Mouse (Mus musculus) limb, embryonic 10.5 days (tissue): ENCODE measurements around the gene Pou3f4. TPM values are rescaled to one million over a fixed set of nuclear protein-coding genes. Genes with fewer than 3 reads are reported as not detected.
"Not testable (repeated sequence)": the region's sequence is repeated elsewhere in the genome, so short reads cannot be mapped to it uniquely, and the experiment has no call there.

ENCODE experiments used
- DNase-seq: peaks from one replicate; pipeline ENCODE4 v3.0.0-alpha.2; 2017; ENCODE audit warnings: low spot score
- H3K27ac ChIP-seq: fragments of 300-500 bp; sonication (generic); 2 replicates; pipeline ENCODE4 v1.5.1; 2016; ENCODE audit warnings: mild to moderate bottlenecking
- H3K27me3 ChIP-seq: fragments of 300-500 bp; sonication (generic); 2 replicates; pipeline ENCODE4 v1.6.1; 2016; ENCODE audit warnings: low read depth, mild to moderate bottlenecking; ENCODE audit not compliant: poor library complexity, severe bottlenecking
- H3K36me3 ChIP-seq: fragments of 300-500 bp; sonication (generic); 2 replicates; pipeline ENCODE4 v1.6.1; 2016; ENCODE audit warnings: mild to moderate bottlenecking, moderate library complexity
- H3K4me1 ChIP-seq: fragments of 300-500 bp; sonication (generic); 2 replicates; pipeline ENCODE4 v1.6.1; 2016
- H3K4me3 ChIP-seq: fragments of 300-500 bp; sonication (generic); 2 replicates; pipeline ENCODE4 v1.5.1; 2016; ENCODE audit warnings: mild to moderate bottlenecking, moderate library complexity
- H3K9me3 ChIP-seq: fragments of 300-500 bp; sonication (generic); replicated peaks from 2 replicates; pipeline ENCODE4 v1.6.1; 2016; ENCODE audit warnings: mild to moderate bottlenecking
- WGBS: fragments of 180-500 bp; shearing (Covaris S2); methylation state at CpG from one replicate; pipeline ENCODE4 v1.1.7; 2016; 5-methylcytosine and 5-hydroxymethylcytosine counted together
- polyA plus RNA-seq: library from polyadenylated mRNA; unstranded; fragments of >200 nt; fragmentation: Nextera tagmentation; extraction: Ambion mirVana; gene quantifications from 2 replicates; pipeline ENCODE4 v1.2.1, GENCODE M21; 2016

Gene Pou3f4
- polyA plus RNA-seq: 0.14 and 0.21 TPM in 2 replicates

DNA sequence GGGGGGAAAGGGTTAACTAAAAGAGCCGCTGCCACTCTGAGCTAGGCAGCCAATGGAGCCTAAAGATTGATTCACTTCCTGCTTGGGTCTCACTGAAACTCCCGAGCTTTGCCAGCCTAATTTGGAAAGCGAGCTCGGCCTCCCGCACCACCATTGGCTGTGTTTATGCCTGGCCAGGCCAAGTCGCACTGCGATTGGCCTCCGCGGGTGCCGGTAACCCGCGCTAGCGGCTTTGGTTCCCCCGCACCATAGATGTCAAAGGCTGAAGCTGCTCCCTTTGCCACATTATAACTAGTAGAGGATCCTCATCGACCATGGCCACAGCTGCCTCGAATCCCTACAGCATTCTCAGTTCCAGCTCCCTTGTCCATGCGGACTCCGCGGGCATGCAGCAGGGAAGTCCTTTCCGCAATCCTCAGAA lies at the start of gene Pou3f4:
Gene Pou3f4, plus strand, starts transcription at position 130 of the 421 bp plus-strand sequence.
- H3K27ac ChIP-seq: no peak within 1 kb of the TSS
- H3K36me3 ChIP-seq: no peaks in the 10 kb centered on the region
- peak; percentile 65 for DNase-seq
- peak within 1 kb of the TSS; percentile 52 for H3K4me3 ChIP-seq
- H3K27me3 ChIP-seq: peaks cover 66% of the 10 kb centered on the region
- H3K9me3 ChIP-seq: no peaks in the 10 kb centered on the region
- H3K4me1 ChIP-seq: no peaks in the 10 kb centered on the region; the same call in 1 of the 2 replicates
- 14% methylated on average over 20 of the region's 20 CpGs for WGBS

DNA sequence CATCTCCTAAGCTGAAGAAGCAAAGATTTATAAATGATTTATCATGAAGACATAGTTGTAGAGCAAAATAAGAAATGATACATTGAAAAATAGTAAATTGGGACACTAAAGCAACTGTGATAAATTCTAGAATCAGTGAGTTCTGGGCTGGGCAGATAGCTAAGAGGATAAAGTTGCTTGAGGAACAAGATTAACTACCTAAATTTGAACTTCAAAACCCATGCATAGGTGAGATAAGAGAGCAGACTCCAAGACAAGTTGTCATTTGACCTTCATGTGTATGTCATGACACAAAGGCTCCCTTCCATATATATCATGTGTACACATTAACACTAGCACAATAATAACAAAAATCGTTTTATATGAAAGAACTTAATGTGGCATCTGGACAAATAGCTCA lies 48.1 kb upstream of the Pou3f4 start:
- Histone ChIP-seq H3K4me3 (no peak overlapping the region), H3K4me1 (no peaks in the 10 kb centered on the region), H3K36me3 (no peaks in the 10 kb centered on the region), H3K9me3 (no peaks in the 10 kb centered on the region), H3K27ac (no peak overlapping the region), H3K27me3 (no peaks in the 10 kb centered on the region)
- no peak for DNase-seq
- 79% methylated on average over 1 of the region's 1 CpGs for WGBS

DNA sequence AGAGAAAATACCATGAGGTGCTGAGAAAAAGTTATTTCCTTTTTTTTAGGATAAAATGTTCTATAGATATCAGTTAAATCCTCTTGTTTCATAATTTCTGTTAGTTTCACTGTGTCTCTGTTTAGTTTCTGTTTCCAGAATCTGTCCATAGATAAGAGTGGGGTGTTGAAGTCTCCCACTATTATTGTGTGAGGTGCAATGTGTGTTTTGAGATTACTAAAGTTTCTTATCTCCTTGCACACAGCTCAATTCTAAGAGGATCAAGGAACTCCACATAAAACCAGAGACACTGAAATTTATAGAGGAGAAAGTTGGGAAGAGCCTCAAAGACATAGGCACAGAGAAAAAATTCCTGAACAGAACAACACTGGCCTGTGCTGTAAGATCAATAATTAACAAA lies 39.3 kb upstream of the Pou3f4 start:
- H3K4me1 ChIP-seq, H3K27ac ChIP-seq, H3K36me3 ChIP-seq, H3K9me3 ChIP-seq, H3K4me3 ChIP-seq, H3K27me3 ChIP-seq, DNase-seq: not testable (repeated sequence)

DNA sequence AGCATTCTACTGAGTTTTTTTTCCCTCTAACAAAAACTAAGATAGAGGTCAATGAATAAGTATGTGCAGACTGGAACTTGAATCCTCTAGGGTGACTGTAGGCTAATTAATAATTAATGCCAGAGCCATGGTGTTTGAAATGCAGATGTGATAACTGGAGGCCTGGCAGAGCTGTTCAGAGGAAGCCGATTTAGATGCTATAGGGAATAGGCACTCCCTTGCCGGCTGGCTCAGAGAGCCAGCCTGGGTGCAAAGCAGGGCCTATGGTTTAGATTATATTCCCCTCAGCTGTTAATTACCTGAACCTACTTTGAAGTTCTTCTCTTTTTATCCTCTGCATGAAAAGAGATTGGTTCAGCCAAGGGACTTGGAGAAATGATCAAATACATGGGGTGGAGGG lies 11.6 kb upstream of the Pou3f4 start:
- Histone ChIP-seq H3K27me3 (no peaks in the 10 kb centered on the region), H3K9me3 (no peaks in the 10 kb centered on the region), H3K4me3 (no peak overlapping the region), H3K4me1 (no peaks in the 10 kb centered on the region), H3K36me3 (no peaks in the 10 kb centered on the region), H3K27ac (no peak overlapping the region)
- DNase-seq: no peak
- WGBS: 35% methylated on average over 2 of the region's 2 CpGs

DNA sequence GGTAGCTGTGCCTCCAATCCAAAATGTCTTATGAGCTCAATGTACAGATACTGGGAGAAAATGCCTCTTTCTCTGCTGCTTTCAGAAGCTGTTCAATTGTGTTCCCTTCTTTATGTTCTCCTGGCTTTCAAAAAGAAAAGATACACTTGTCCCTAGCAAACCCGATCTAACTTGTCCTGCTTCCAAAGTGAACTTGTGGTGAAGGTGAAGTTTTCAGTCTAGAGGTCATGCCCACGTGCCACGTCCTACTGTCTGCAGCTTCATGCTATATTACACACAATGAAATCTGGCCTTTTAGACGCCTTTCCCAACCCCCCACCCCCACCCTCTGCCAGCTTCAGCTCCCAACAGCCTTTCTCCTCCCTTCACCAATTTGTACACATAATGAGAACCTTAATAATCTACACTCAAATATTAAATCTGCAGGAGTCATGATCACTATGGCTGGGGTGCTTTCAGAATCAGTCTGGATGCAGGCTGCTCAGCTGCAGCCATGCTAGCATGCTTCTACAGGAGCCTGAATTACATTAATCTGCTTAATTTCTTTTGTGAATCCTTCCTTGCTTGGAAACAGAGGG lies 4.0 kb upstream of the Pou3f4 start:
- Histone ChIP-seq H3K36me3 (no peaks in the 10 kb centered on the region), H3K4me1 (no peaks in the 10 kb centered on the region), H3K27ac (no peak overlapping the region), H3K9me3 (no peaks in the 10 kb centered on the region), H3K27me3 (peaks cover 27% of the 10 kb centered on the region), H3K4me3 (no peak overlapping the region)
- no peak for DNase-seq
- 59% methylated on average over 4 of the region's 4 CpGs for WGBS

DNA sequence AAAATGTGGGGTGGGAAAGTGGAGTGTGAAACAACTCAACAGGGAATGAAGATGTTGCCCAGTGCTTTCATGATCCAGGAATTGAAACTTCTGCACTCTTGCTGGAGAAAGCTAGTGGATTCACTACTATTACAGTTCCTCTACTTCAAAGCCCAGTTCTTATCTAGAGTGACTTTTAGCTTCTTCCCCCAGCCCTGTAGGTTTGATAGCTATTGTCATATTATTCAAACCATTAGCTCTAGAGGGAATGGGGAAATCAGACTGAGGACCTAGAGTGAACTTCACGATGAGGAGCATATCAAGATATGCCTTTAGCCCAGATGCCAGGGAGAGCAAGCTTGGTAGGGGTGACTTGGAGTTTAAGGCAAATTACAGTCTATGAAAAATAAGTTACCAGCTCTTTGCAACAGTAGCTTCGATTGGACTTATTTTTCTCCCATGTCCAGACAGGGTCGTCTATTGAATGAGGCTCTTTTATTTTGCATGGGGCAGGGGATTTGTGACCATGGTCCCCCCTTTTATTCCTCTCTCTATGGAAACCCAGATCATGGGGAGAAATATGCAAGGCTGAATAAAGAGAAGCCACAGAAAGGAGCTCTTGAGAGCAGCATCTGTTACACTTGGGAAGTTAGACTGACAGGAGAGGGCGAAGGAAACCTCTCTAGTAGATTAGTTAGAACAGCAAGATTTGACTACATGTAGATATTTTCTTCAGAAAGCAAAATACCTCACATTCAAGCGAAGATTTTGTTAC lies 3.1 kb upstream of the Pou3f4 start:
- DNase-seq: no peak
- Histone ChIP-seq H3K27ac (no peak overlapping the region), H3K4me1 (no peaks in the 10 kb centered on the region), H3K36me3 (no peaks in the 10 kb centered on the region), H3K27me3 (peaks cover 35% of the 10 kb centered on the region), H3K9me3 (no peaks in the 10 kb centered on the region), H3K4me3 (no peak overlapping the region)
- 75% methylated on average over 5 of the region's 5 CpGs for WGBS

DNA sequence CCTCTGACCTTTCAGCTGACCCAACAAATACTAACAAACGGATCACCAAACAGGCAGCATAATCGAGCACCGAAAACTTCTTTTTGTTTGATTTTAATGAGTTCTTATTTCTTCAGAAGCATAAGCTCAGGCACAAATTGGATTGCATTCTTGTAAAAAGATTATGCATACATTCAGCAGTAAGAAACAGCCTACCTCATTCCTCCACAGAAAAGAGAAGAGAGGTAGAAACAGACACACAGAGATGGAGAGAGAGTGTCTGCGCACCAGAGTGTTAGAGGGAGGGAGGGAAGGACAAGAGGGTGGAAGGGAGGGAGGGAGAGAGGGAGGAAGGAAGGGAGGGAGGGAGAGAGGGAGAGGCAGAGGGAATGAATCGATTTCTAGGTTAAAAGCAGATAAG lies 2.0 kb upstream of the Pou3f4 start:
- H3K9me3 ChIP-seq: no peaks in the 10 kb centered on the region
- no peak for DNase-seq
- H3K27ac ChIP-seq: no peak overlapping the region
- no peak overlapping the region for H3K4me3 ChIP-seq
- H3K27me3 ChIP-seq: peaks cover 47% of the 10 kb centered on the region
- no peaks in the 10 kb centered on the region; the same call in 1 of the 2 replicates for H3K4me1 ChIP-seq
- 18% methylated on average over 5 of the region's 5 CpGs for WGBS
- H3K36me3 ChIP-seq: no peaks in the 10 kb centered on the region

DNA sequence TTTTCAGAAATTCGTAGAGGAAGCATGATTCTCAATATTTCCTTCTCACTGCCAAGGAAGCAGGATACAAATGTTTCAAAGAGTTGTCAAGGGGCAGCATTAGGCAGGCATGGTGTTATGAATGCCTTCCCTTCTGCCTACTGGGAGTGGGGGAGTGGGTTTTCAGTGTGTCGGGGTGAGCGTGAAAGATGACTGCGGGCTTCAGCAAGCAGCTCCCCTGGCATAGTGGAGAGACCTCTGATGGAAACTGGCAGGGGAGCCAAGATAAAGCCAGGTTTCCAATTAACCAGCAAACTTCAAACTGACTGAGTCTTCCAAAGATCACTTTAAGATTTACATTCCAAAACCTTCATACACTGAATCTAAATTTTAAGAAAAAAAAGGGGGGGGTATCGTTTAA lies 679 bp upstream of the Pou3f4 start:
- WGBS: 28% methylated on average over 5 of the region's 5 CpGs
- DNase-seq: no peak
- Histone ChIP-seq H3K4me1 (no peaks in the 10 kb centered on the region; the same call in 1 of the 2 replicates), H3K27me3 (peaks cover 59% of the 10 kb centered on the region), H3K27ac (no peak overlapping the region), H3K36me3 (no peaks in the 10 kb centered on the region), H3K4me3 (no peak overlapping the region), H3K9me3 (no peaks in the 10 kb centered on the region)

DNA sequence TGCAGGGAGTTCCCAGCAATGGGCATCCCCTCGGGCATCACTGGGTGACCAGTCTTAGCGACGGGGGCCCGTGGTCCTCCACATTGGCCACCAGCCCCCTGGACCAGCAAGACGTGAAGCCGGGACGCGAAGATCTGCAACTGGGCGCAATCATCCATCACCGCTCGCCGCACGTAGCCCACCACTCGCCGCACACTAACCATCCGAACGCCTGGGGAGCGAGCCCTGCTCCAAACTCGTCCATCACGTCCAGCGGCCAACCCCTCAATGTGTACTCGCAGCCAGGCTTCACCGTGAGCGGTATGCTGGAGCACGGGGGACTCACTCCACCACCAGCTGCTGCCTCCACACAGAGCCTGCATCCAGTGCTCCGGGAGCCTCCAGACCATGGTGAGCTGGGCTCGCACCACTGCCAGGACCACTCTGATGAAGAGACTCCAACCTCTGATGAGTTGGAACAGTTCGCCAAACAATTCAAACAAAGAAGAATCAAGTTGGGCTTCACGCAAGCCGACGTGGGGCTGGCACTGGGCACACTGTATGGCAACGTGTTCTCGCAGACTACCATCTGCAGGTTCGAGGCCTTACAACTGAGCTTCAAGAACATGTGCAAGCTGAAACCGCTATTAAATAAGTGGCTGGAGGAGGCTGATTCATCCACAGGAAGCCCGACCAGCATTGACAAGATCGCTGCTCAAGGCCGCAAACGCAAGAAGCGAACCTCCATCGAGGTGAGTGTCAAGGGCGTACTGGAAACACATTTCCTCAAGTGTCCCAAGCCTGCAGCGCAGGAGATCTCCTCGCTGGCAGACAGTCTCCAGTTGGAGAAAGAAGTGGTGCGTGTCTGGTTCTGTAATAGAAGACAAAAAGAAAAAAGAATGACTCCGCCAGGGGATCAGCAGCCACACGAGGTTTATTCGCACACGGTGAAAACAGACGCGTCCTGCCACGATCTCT lies 790 bp downstream of the Pou3f4 start:
- H3K27me3 ChIP-seq: peaks cover 66% of the 10 kb centered on the region
- no peaks in the 10 kb centered on the region for H3K36me3 ChIP-seq
- H3K4me3 ChIP-seq: peak overlapping the region; percentile 52
- no peak overlapping the region for H3K27ac ChIP-seq
- no peaks in the 10 kb centered on the region; the same call in 1 of the 2 replicates for H3K4me1 ChIP-seq
- peak; percentile 50 for DNase-seq
- 12% methylated on average over 52 of the region's 52 CpGs for WGBS
- H3K9me3 ChIP-seq: no peaks in the 10 kb centered on the region

DNA sequence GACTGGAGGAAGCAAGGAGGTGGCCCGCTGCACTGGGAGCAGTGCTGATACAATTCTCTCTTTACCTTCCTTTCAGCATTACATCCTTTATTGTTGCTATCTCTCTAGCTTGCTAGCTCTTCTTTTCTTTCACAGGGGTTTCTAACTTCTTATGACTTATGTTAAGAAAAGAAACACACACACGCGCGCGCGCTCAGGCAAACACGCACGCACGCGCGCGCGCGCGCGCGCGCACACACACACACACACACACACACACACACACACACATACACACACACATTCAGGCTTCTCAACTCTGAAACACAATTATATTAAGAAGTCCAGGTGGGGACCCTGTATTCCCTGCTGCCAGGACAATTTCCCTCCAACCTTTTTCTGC lies 1.5 kb downstream of the Pou3f4 start:
- 22% methylated on average over 17 of the region's 18 CpGs for whole genome bisulfite sequencing
- Histone ChIP-seq H3K4me1 (no peaks in the 10 kb centered on the region; the same call in 1 of the 2 replicates), H3K4me3 (peak overlapping the region; percentile 52), H3K9me3 (no peaks in the 10 kb centered on the region), H3K27me3 (peaks cover 66% of the 10 kb centered on the region), H3K36me3 (no peaks in the 10 kb centered on the region), H3K27ac (no peak overlapping the region)
- no peak for DNase-seq

DNA sequence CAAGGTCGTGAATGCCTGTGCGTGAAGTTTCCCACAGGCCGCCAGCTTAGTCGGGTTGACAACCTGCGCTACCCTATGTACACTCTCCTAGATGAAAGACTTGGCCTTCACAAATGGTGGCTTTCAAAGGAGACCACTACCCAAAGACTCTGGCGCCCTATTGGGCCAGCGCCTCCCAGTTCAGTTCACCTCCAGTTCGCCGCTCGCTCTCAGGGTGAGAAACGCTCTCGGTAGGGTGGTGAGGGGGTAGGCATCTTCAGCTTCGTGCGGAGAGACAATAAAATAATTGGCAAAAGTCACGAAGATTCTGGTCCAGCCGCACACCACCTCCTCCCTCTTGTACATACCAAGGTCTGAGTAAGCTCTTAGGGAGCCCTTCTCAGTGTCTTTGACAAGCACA lies 2.5 kb downstream of the Pou3f4 start:
- Histone ChIP-seq H3K27ac (no peak overlapping the region), H3K9me3 (no peaks in the 10 kb centered on the region), H3K27me3 (peaks cover 66% of the 10 kb centered on the region), H3K4me1 (no peaks in the 10 kb centered on the region; the same call in 1 of the 2 replicates), H3K36me3 (no peaks in the 10 kb centered on the region), H3K4me3 (peak overlapping the region; percentile 19; the same call in 1 of the 2 replicates)
- peak; percentile 32 for DNase-seq
- WGBS: 14% methylated on average over 16 of the region's 16 CpGs

DNA sequence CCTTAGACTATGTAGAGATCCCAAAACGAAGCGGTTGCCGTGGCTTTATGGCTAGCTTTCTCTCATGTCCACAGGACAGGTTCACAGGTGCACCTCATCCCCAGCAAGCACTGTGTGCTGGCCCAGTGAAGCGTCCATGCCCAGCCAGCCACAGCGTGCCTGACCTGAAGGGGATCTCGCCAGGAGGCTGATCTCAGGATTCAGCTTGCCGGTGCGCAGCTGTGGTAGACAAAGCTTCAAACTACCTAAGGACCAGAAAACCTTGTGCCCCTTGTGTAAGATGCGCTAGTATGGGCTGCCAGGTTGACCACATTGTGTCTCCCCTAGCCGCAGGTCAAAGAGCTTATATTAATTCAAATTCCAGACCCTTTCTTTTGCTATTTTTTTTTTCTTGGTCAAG lies 3.1 kb downstream of the Pou3f4 start:
- WGBS: 18% methylated on average over 10 of the region's 10 CpGs
- Histone ChIP-seq H3K27ac (no peak overlapping the region), H3K4me1 (no peaks in the 10 kb centered on the region; the same call in 1 of the 2 replicates), H3K9me3 (no peaks in the 10 kb centered on the region), H3K27me3 (peaks cover 63% of the 10 kb centered on the region), H3K36me3 (no peaks in the 10 kb centered on the region), H3K4me3 (no peak overlapping the region)
- peak; percentile 32 for DNase-seq

DNA sequence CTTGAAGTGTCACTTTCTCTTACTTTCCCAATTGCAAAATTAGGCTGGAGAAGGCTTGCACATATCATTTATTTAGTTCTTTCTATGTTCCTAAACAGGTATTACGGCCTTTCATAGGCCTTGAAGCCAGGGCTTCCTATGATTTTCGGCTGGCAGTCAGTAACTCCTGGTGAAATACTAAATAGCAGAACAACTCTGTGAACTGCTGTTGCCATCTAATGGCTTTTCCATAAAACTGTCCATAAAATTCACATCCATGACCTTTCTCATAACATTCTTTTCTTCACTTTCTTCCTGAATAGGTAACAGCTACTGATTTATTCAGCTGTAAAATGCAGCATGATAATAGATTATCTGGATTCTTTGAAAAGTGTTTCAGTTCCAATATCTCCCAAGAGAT lies 23.4 kb downstream of the Pou3f4 start:
- no peaks in the 10 kb centered on the region for H3K4me1 ChIP-seq
- no peaks in the 10 kb centered on the region for H3K36me3 ChIP-seq
- no peaks in the 10 kb centered on the region for H3K9me3 ChIP-seq
- no peak overlapping the region for H3K4me3 ChIP-seq
- 75% methylated on average over 2 of the region's 2 CpGs for WGBS
- no peak for DNase-seq
- H3K27me3 ChIP-seq: no peaks in the 10 kb centered on the region
- no peak overlapping the region for H3K27ac ChIP-seq
